Mouse (Mus musculus): ENCODE data around the gene Zswim3. TPM values are rescaled to one million over a fixed set of nuclear protein-coding genes. Genes with fewer than 3 reads are reported as not detected.
A peak's percentile ranks its signal among the peaks of the same experiment; 100 is the strongest.

Gene Zswim3
- polyA plus RNA-seq, 1 experiment: 5.9 TPM

DNA sequence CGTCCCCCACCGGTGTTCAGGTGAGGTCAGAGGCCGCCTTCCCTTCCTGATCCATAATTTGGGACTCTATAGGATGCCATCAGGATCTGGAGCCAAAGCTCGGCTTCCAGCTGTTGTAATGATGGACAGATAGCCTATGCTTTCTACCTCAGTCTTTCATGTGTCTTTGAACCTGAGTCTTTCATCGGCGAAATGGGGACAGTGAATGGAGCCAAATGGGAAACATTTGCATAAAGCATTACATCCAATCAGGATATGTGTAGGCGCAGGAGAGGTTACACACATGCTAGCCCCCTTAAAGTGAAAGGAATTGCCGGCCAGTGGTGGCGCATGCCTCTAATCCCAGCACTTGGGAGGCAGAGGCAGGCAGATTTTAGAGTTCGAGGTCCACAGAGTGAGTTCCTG, 18.3 kb downstream of the Zswim3 start:
- TF ChIP-seq CTCF (IDR thresholded peaks at IDR 0.05; ENCODE audit: borderline replicate concordance, control insufficient read depth, extremely low read depth, insufficient read depth, low read length, poor library complexity) (no peak; the same call in 1 of the 2 replicates), POLR2A (IDR thresholded peaks at IDR 0.05; ENCODE audit: control insufficient read depth, extremely low read depth, insufficient read depth, low read length, poor library complexity) (0 out of 2 replicates have a peak, but pooled peaks have one; percentile 6)
- WGBS: 1% methylated on average over 10 of the region's 10 CpGs
- 0 out of 2 replicates have a peak, but pooled peaks cover 2% of the 10 kb centered on the region for H3K4me1 ChIP-seq (replicated peaks; ENCODE audit: control insufficient read depth, insufficient read depth, low read length)
- no peaks in the 10 kb centered on the region for H3K27me3 ChIP-seq (ENCODE audit: control insufficient read depth, insufficient read depth, low read length)
- H3K4me3 ChIP-seq (ENCODE audit: control insufficient read depth, insufficient read depth, low read length): peak overlapping the region; percentile 75
- DNase-seq: no peak
- peaks cover 8% of the 10 kb centered on the region; the same call in 1 of the 2 replicates for H3K36me3 ChIP-seq (ENCODE audit: control insufficient read depth, insufficient read depth, low read length)
- H3K27ac ChIP-seq (ENCODE audit: control insufficient read depth, insufficient read depth, low read length): no peak overlapping the region

DNA sequence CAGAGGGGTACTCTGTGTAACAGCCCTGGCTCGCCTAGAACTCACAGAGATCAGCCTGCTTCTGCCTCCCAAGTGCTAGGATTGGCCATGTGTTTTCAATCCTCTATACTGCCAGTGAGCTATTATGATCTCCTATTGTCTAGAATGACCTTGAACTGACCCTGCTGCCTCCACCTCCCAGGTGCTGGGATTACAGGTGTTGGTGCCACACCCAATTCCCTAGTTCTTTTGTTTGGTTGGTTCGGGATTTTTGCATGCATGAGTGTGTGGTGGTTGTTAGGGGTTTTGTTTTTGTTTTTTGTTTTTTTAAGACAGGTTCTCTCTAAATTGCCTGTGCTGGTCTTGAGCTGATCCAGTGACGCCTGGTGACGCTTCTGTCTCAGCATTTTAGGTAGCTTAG, 19.1 kb downstream of the Zswim3 start:
- 0 out of 2 replicates have a peak, but pooled peaks cover 2% of the 10 kb centered on the region for H3K4me1 ChIP-seq (replicated peaks; ENCODE audit: control insufficient read depth, insufficient read depth, low read length)
- WGBS: 89% methylated on average over 4 of the region's 4 CpGs
- no peak overlapping the region for H3K27ac ChIP-seq (ENCODE audit: control insufficient read depth, insufficient read depth, low read length)
- H3K27me3 ChIP-seq (ENCODE audit: control insufficient read depth, insufficient read depth, low read length): no peaks in the 10 kb centered on the region
- H3K36me3 ChIP-seq (ENCODE audit: control insufficient read depth, insufficient read depth, low read length): peaks cover 8% of the 10 kb centered on the region; the same call in 1 of the 2 replicates
- DNase-seq: no peak
- no peak overlapping the region for H3K4me3 ChIP-seq (ENCODE audit: control insufficient read depth, insufficient read depth, low read length)
- TF ChIP-seq POLR2A (IDR thresholded peaks at IDR 0.05; ENCODE audit: control insufficient read depth, extremely low read depth, insufficient read depth, low read length, poor library complexity) (no peak), CTCF (IDR thresholded peaks at IDR 0.05; ENCODE audit: borderline replicate concordance, control insufficient read depth, extremely low read depth, insufficient read depth, low read length, poor library complexity) (no peak)

DNA sequence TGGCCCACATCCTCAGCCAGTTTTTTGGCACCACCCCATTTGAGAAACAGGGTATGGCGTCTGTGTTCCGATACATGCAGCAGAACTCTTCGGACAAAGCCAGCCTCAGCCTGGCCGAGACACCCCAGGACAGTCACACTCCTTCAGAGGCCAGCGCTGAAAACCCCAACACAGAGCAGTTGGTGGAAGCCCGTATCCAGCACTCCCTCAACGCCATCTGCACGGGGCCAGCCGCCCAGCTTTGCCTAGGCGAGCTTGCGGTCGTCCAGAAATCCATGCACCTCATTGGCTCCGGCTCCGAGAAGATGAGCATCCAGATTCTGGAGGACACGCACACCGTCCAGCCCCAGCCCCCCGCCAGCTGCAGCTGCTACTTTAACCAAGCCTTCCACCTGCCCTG, 20.6 kb downstream of the Zswim3 start:
- Histone ChIP-seq H3K4me1 (replicated peaks; ENCODE audit: control insufficient read depth, insufficient read depth, low read length) (0 out of 2 replicates have a peak, but pooled peaks cover 2% of the 10 kb centered on the region), H3K27ac (ENCODE audit: control insufficient read depth, insufficient read depth, low read length) (no peak overlapping the region), H3K27me3 (ENCODE audit: control insufficient read depth, insufficient read depth, low read length) (no peaks in the 10 kb centered on the region), H3K4me3 (ENCODE audit: control insufficient read depth, insufficient read depth, low read length) (no peak overlapping the region), H3K36me3 (ENCODE audit: control insufficient read depth, insufficient read depth, low read length) (peaks cover 7% of the 10 kb centered on the region; the same call in 1 of the 2 replicates)
- TF ChIP-seq CTCF (IDR thresholded peaks at IDR 0.05; ENCODE audit: borderline replicate concordance, control insufficient read depth, extremely low read depth, insufficient read depth, low read length, poor library complexity) (no peak), POLR2A (IDR thresholded peaks at IDR 0.05; ENCODE audit: control insufficient read depth, extremely low read depth, insufficient read depth, low read length, poor library complexity) (no peak)
- 98% methylated on average over 17 of the region's 17 CpGs for WGBS
- no peak for DNase-seq

- Histone ChIP-seq H3K27me3 (ENCODE audit: control insufficient read depth, insufficient read depth, low read length) (no peaks in the 10 kb centered on the region), H3K4me3 (ENCODE audit: control insufficient read depth, insufficient read depth, low read length) (no peak overlapping the region), H3K27ac (ENCODE audit: control insufficient read depth, insufficient read depth, low read length) (no peak overlapping the region), H3K36me3 (ENCODE audit: control insufficient read depth, insufficient read depth, low read length) (0 out of 2 replicates have a peak, but pooled peaks cover 3% of the 10 kb centered on the region), H3K4me1 (replicated peaks; ENCODE audit: control insufficient read depth, insufficient read depth, low read length) (0 out of 2 replicates have a peak, but pooled peaks cover 2% of the 10 kb centered on the region)
- no peak for TF ChIP-seq POLR2A (IDR thresholded peaks at IDR 0.05; ENCODE audit: control insufficient read depth, extremely low read depth, insufficient read depth, low read length, poor library complexity)
- no peak for TF ChIP-seq CTCF (IDR thresholded peaks at IDR 0.05; ENCODE audit: borderline replicate concordance, control insufficient read depth, extremely low read depth, insufficient read depth, low read length, poor library complexity)
- DNase-seq: no peak
- 94% methylated on average over 16 of the region's 16 CpGs for WGBS
Measured at GRCm38 (mm10) chr2:164827146-164827850, 22.4 kb downstream of the Zswim3 start.

DNA sequence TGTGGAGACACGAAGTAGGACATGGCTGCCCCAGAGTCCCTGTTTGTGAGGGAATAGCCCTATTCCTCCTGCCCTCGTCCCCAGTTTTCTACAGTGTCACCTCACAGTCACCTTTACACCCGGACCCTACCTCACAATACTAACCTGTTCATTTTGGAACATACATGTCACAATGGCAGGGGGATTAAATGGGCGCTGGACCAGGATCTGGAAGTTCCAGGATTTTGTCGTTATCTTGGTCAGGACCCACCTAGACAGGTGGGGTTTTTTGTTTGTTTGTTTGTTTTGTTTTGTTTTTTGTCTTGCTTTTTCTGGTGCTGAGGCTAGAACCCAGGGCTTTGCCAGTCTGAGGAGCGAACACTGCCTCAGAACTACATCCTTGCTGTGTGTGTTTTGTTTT, 23.5 kb downstream of the Zswim3 start, which contains the start of gene Spata25:
Gene Spata25 (minus strand): TSS at position 101 of the 400 bp plus-strand sequence.
- H3K4me1 ChIP-seq (replicated peaks; ENCODE audit: control insufficient read depth, insufficient read depth, low read length): peaks cover 8% of the 10 kb centered on the region
- H3K27ac ChIP-seq (ENCODE audit: control insufficient read depth, insufficient read depth, low read length): no peak within 1 kb of the TSS
- H3K36me3 ChIP-seq (ENCODE audit: control insufficient read depth, insufficient read depth, low read length): 0 out of 2 replicates have a peak, but pooled peaks cover 3% of the 10 kb centered on the region
- H3K4me3 ChIP-seq (ENCODE audit: control insufficient read depth, insufficient read depth, low read length): no peak within 1 kb of the TSS
- WGBS: 96% methylated on average over 6 of the region's 6 CpGs
- TF ChIP-seq POLR2A (IDR thresholded peaks at IDR 0.05; ENCODE audit: control insufficient read depth, extremely low read depth, insufficient read depth, low read length, poor library complexity) (no peak), CTCF (IDR thresholded peaks at IDR 0.05; ENCODE audit: borderline replicate concordance, control insufficient read depth, extremely low read depth, insufficient read depth, low read length, poor library complexity) (no peak)
- H3K27me3 ChIP-seq (ENCODE audit: control insufficient read depth, insufficient read depth, low read length): no peaks in the 10 kb centered on the region
- DNase-seq: no peak

DNA sequence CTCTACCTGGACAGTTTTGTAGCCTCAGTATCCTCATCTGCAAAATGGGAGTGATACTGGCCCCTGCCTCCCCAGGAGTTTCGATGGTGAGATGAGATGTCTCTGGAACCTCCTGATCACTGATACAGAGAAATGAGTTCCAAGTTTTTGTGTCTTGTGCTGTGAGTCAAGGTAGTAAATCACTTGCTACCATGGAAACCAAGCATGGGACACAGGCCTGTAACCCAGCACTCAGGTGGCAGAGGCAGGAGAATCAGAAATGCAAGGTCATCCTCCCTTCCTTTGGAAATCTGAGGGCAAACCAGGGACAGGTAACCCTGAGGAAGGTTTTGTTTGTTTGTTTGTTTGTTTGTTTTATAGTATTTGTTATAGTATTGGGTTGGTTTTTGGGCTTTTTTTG, 24.2 kb downstream of the Zswim3 start:
- TF ChIP-seq CTCF (IDR thresholded peaks at IDR 0.05; ENCODE audit: borderline replicate concordance, control insufficient read depth, extremely low read depth, insufficient read depth, low read length, poor library complexity) (no peak), POLR2A (IDR thresholded peaks at IDR 0.05; ENCODE audit: control insufficient read depth, extremely low read depth, insufficient read depth, low read length, poor library complexity) (no peak)
- 0 out of 2 replicates have a peak, but pooled peaks cover 3% of the 10 kb centered on the region for H3K36me3 ChIP-seq (ENCODE audit: control insufficient read depth, insufficient read depth, low read length)
- no peak overlapping the region for H3K4me3 ChIP-seq (ENCODE audit: control insufficient read depth, insufficient read depth, low read length)
- no peak for DNase-seq
- no peak overlapping the region for H3K27ac ChIP-seq (ENCODE audit: control insufficient read depth, insufficient read depth, low read length)
- peaks cover 8% of the 10 kb centered on the region for H3K4me1 ChIP-seq (replicated peaks; ENCODE audit: control insufficient read depth, insufficient read depth, low read length)
- 100% methylated on average over 1 of the region's 1 CpGs for WGBS
- H3K27me3 ChIP-seq (ENCODE audit: control insufficient read depth, insufficient read depth, low read length): no peaks in the 10 kb centered on the region
